Mouse (Mus musculus): ENCODE measurements at regions not wholly inside any gene's neighbourhood (a gene's known extent, or its start where the extent isn't known, plus 50 kb on each side); places are given as distances from the start of the nearest gene placed in this dataset.

DNA sequence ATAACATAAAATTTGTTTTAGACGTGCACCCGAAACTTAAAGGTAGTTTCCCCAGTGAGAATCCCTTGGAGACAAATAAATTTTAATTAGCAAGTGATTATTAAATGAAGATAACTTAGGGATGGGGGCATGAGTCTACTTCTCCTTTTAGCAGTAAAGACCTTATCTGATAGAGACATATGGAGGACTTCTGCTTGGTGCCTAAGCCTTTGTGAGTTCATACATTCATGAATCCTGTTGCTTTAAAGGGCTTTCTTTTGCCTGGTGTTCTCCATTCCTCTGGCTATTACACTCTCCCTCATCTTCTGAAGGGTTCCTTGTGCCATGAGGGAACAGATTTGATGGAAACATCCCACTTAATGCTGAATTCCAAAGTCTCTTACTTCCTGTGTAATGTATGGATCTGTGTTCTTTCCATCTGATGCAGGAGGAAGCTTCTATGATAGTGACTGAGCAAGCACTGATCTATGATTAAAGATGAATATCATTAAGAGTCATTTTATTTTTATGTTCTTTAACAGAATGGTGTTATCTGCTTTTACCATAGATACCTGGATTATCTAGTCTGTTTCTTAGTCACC is 1146.2 kb upstream of the Cdh9 start:
- H3K9ac ChIP-seq (ENCODE audit: control insufficient read depth, low read depth, low read length, poor library complexity, severe bottlenecking): no peak overlapping the region
- H3K4me3 ChIP-seq (ENCODE audit: control insufficient read depth in 1 of 2, insufficient read depth in 1 of 2, low read depth in 2 of 2, low read length in 2 of 2): no peak overlapping the region
- no peaks in the 10 kb centered on the region for H3K79me2 ChIP-seq (ENCODE audit: control insufficient read depth, insufficient read depth, low read length, poor library complexity)
- H3K4me1 ChIP-seq (ENCODE audit: control insufficient read depth in 1 of 2, insufficient read depth in 2 of 2, low read length in 2 of 2): peaks cover 7 to 8% of the 10 kb centered on the region in 2 experiments
- no peaks in the 10 kb centered on the region for H3K27me3 ChIP-seq (ENCODE audit: control insufficient read depth in 1 of 2, insufficient read depth in 2 of 2, low read length in 2 of 2)
- H3K9me3 ChIP-seq (replicated peaks; ENCODE audit: insufficient read depth, low read length): no peaks in the 10 kb centered on the region
- no peak overlapping the region for H3K27ac ChIP-seq (ENCODE audit: control insufficient read depth, low read depth, low read length)
- peaks cover 0 to 10% of the 10 kb centered on the region in 2 experiments; a peak in 2 of 4 replicates for H3K36me3 ChIP-seq (ENCODE audit: control insufficient read depth in 1 of 2, insufficient read depth in 2 of 2, low read length in 2 of 2)
- DNase-seq (ENCODE audit: low read depth, low spot score): peak; percentile 85
- TF ChIP-seq E2F4 (IDR thresholded peaks at IDR 0.05; ENCODE audit: borderline replicate concordance, low read depth, low read length) (no peak), GABPA (IDR thresholded peaks at IDR 0.05; ENCODE audit: low read depth, low read length) (no peak), USF1 (IDR thresholded peaks at IDR 0.05; ENCODE audit: low read depth, low read length) (no peak), RCOR1 (IDR thresholded peaks at IDR 0.05; ENCODE audit: low read depth, low read length) (peak; percentile 84), TAL1 (IDR thresholded peaks at IDR 0.05; ENCODE audit: low read length) (peak; percentile 61), ELF1 (IDR thresholded peaks at IDR 0.05; ENCODE audit: low read depth, low read length) (no peak), CHD2 (IDR thresholded peaks at IDR 0.05; ENCODE audit: low read length) (peak; percentile 23; the same call in 1 of the 2 replicates), MYC (IDR thresholded peaks at IDR 0.05; ENCODE audit: low read depth, low read length) (0 out of 2 replicates have a peak, but pooled peaks have one; percentile 55), GATA1 (IDR thresholded peaks at IDR 0.05; ENCODE audit: low read depth, low read length) (peak; percentile 90), SIN3A (IDR thresholded peaks at IDR 0.05; ENCODE audit: low read length) (no peak), HCFC1 (IDR thresholded peaks at IDR 0.05; ENCODE audit: low read depth, low read length) (no peak), SMC3 (IDR thresholded peaks at IDR 0.05; ENCODE audit: low read depth, low read length) (no peak; the same call in 1 of the 2 replicates), MAFK (IDR thresholded peaks at IDR 0.05; ENCODE audit: borderline replicate concordance, low read depth, low read length) (0 out of 2 replicates have a peak, but pooled peaks have one; percentile 26), ETS1 (IDR thresholded peaks at IDR 0.05; ENCODE audit: low read depth, low read length) (0 out of 2 replicates have a peak, but pooled peaks have one; percentile 22), KAT2A (conservative IDR thresholded peaks at IDR 0.05; ENCODE audit: low read depth, low read length) (no peak), POLR2AphosphoS5 (IDR thresholded peaks at IDR 0.05; ENCODE audit: borderline replicate concordance, low read depth, low read length) (no peak), MXI1 (IDR thresholded peaks at IDR 0.05; ENCODE audit: low read depth, low read length) (no peak), ZMIZ1 (IDR thresholded peaks at IDR 0.05; ENCODE audit: low read depth, low read length) (no peak), TCF12 (IDR thresholded peaks at IDR 0.05; ENCODE audit: low read depth, low read length) (peak; percentile 78), TBP (IDR thresholded peaks at IDR 0.05; ENCODE audit: low read depth, low read length) (no peak), MAZ (IDR thresholded peaks at IDR 0.05; ENCODE audit: low read depth, low read length) (peak; percentile 64; the same call in 1 of the 2 replicates), ZKSCAN1 (IDR thresholded peaks at IDR 0.05; ENCODE audit: low read depth, low read length) (0 out of 2 replicates have a peak, but pooled peaks have one; percentile 11), POLR2AphosphoS2 (IDR thresholded peaks at IDR 0.05; ENCODE audit: low read length) (no peak), RAD21 (IDR thresholded peaks at IDR 0.05; ENCODE audit: low read depth, low read length) (no peak), MEF2A (IDR thresholded peaks at IDR 0.05; ENCODE audit: extremely low read depth, insufficient replicate concordance, low read depth, low read length, poor library complexity, severe bottlenecking) (no peak), NRF1 (IDR thresholded peaks at IDR 0.05; ENCODE audit: insufficient read depth, low read depth, low read length, poor library complexity, severe bottlenecking) (no peak), MYB (IDR thresholded peaks at IDR 0.05; ENCODE audit: low read depth, low read length) (peak; percentile 25; the same call in 1 of the 2 replicates), UBTF (IDR thresholded peaks at IDR 0.05; ENCODE audit: borderline replicate concordance, insufficient read depth, low read depth, low read length) (no peak), ZNF384 (IDR thresholded peaks at IDR 0.05; ENCODE audit: low read depth, low read length) (no peak), MAX (IDR thresholded peaks at IDR 0.05; ENCODE audit: low read length) (no peak), NELFE (IDR thresholded peaks at IDR 0.05; ENCODE audit: low read depth, low read length) (no peak), CTCF (IDR thresholded peaks at IDR 0.05 in 2 of 3, conservative IDR thresholded peaks at IDR 0.05 in 1 of 3; ENCODE audit: control insufficient read depth in 1 of 3, insufficient read depth in 1 of 3, low read depth in 2 of 3, low read length in 3 of 3, poor library complexity in 1 of 3, severe bottlenecking in 1 of 3) (no peak), USF2 (IDR thresholded peaks at IDR 0.05; ENCODE audit: borderline replicate concordance in 1 of 2, insufficient read depth in 1 of 2, low read depth in 1 of 2, low read length in 2 of 2) (no peak), POLR2A (IDR thresholded peaks at IDR 0.05; ENCODE audit: control insufficient read depth in 1 of 2, insufficient read depth in 1 of 2, low read depth in 1 of 2, low read length in 2 of 2, poor library complexity in 1 of 2) (no peak), BHLHE40 (IDR thresholded peaks at IDR 0.05; ENCODE audit: borderline replicate concordance, low read depth, low read length) (no peak), JUND (IDR thresholded peaks at IDR 0.05; ENCODE audit: low read depth, low read length) (no peak), EP300 (IDR thresholded peaks at IDR 0.05; ENCODE audit: low read depth in 1 of 2, low read length in 2 of 2) (peak; percentile 70 to 95)
